Mouse (Mus musculus) intestine, embryonic 14.5 days (tissue): ENCODE data around the gene Mag. TPM values are rescaled to one million over a fixed set of nuclear protein-coding genes. Genes with fewer than 3 reads are reported as not detected.
"Not testable (repeated sequence)": the region's sequence is repeated elsewhere in the genome, so short reads cannot be mapped to it uniquely, and the experiment has no call there.

Source experiments
- ATAC-seq: fragments of 200-750 bp; cut with Nextera tagmentation; replicated peaks from 2 replicates; pipeline ENCODE4 v1.8.0; 2017; ENCODE audit warnings: low read depth, moderate number of reproducible peaks, moderate TSS enrichment, moderate library complexity; ENCODE audit not compliant: low FRiP score, low TSS enrichment
- DNase-seq: peaks from one replicate; pipeline ENCODE4 v3.0.0-alpha.2; 2018; ENCODE audit warnings: low spot score
- H3K27ac ChIP-seq: fragments of 300-500 bp; sonication (generic); 2 replicates; pipeline ENCODE4 v1.5.1; 2014; ENCODE audit warnings: low read depth, mild to moderate bottlenecking, control low read depth
- H3K27me3 ChIP-seq: fragments of 300-500 bp; sonication (generic); replicated peaks from 2 replicates; pipeline ENCODE4 v1.6.1; 2014; ENCODE audit warnings: low read length, control low read depth; ENCODE audit not compliant: control insufficient read depth, insufficient read depth
- H3K36me3 ChIP-seq: fragments of 300-500 bp; sonication (generic); 2 replicates; pipeline ENCODE4 v1.6.1; 2014; ENCODE audit warnings: low read length, control low read depth; ENCODE audit not compliant: control insufficient read depth, insufficient read depth
- H3K4me1 ChIP-seq: fragments of 300-500 bp; sonication (generic); replicated peaks from 2 replicates; pipeline ENCODE4 v1.6.1; 2014; ENCODE audit warnings: low read length, control low read depth, mixed read lengths; ENCODE audit not compliant: control insufficient read depth, insufficient read depth
- H3K4me2 ChIP-seq: fragments of 300-500 bp; sonication (generic); 2 replicates; pipeline ENCODE4 v1.6.1; 2014; ENCODE audit warnings: low read length
- H3K4me3 ChIP-seq: fragments of 300-500 bp; sonication (generic); 2 replicates; pipeline ENCODE4 v1.5.1; 2014; ENCODE audit warnings: low read depth, low read length, control low read depth, mixed read lengths
- H3K9ac ChIP-seq: fragments of 300-500 bp; sonication (generic); 2 replicates; pipeline ENCODE4 v1.6.1; 2014; ENCODE audit warnings: mild to moderate bottlenecking, low read length
- H3K9me3 ChIP-seq: fragments of 300-500 bp; sonication (generic); 2 replicates; pipeline ENCODE4 v1.6.1; 2016; ENCODE audit warnings: low read length, control low read depth; ENCODE audit not compliant: control insufficient read depth
- WGBS: fragments of 180-500 bp; shearing (Covaris S2); extraction: QIAGEN DNeasy Blood & Tissue Kit; methylation state at CpG from one replicate; pipeline ENCODE4 v1.1.7; 2014; 5-methylcytosine and 5-hydroxymethylcytosine counted together
- polyA plus RNA-seq: library from polyadenylated mRNA; unstranded; fragments of >200 nt; fragmentation: Nextera tagmentation; extraction: Ambion mirVana; gene quantifications from 2 replicates; pipeline ENCODE4 v1.2.1, GENCODE M21; 2014

Gene Mag
- polyA plus RNA-seq, 1 experiment from 2014 or later = 0.22 TPM

DNA sequence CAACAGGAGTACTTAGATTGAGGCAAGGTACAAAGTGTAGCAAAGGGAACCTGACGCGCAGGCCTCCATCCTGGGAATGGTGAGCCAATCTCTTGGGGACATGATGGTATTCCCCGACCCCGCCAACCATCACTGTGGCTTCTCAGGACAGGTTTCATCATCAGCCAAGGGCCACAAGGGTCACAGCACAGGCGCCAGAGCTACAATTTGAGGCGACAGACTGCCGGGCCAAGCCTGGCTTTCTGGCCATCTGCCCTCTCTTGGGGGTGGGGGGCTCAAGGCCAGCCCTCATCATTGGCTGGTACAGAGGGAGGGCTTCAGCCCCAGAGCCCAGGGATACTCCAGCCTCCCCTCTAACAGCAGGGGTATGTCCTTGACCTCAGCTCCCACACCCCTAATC is 30.8 kb upstream of the Mag start:
- not testable (repeated sequence) for DNase-seq, ATAC-seq, H3K9me3 ChIP-seq, H3K4me3 ChIP-seq, H3K4me2 ChIP-seq, H3K27ac ChIP-seq, H3K4me1 ChIP-seq, H3K9ac ChIP-seq, H3K27me3 ChIP-seq
- H3K36me3 ChIP-seq = peaks cover 33% of the 10 kb centered on the region
- WGBS = 83% methylated on average over 7 of the region's 7 CpGs

DNA sequence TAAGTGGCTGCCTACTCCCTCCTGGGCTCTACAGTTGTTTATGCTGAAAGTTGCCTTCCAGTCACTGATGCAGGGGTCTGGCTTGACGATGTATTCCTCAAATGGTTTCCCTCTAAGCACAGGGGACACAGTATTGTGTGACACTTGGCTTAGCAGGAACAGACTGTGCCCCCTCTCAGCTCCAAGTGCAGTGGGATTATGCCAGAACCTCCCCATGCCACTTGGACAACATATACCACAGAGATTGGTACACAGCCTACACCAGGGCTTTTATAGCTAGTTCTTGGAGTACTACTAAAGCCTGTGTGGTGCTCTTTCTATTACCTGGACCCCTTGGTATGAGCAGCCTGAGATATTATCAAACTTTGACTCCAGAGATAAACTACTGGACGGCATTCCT is 30.0 kb upstream of the Mag start:
- not testable (repeated sequence) for H3K4me3 ChIP-seq, H3K27me3 ChIP-seq, H3K9ac ChIP-seq, H3K27ac ChIP-seq, H3K4me2 ChIP-seq, H3K9me3 ChIP-seq, DNase-seq, ATAC-seq, H3K4me1 ChIP-seq
- WGBS = 54% methylated on average over 2 of the region's 2 CpGs
- H3K36me3 ChIP-seq = peaks cover 25% of the 10 kb centered on the region

DNA sequence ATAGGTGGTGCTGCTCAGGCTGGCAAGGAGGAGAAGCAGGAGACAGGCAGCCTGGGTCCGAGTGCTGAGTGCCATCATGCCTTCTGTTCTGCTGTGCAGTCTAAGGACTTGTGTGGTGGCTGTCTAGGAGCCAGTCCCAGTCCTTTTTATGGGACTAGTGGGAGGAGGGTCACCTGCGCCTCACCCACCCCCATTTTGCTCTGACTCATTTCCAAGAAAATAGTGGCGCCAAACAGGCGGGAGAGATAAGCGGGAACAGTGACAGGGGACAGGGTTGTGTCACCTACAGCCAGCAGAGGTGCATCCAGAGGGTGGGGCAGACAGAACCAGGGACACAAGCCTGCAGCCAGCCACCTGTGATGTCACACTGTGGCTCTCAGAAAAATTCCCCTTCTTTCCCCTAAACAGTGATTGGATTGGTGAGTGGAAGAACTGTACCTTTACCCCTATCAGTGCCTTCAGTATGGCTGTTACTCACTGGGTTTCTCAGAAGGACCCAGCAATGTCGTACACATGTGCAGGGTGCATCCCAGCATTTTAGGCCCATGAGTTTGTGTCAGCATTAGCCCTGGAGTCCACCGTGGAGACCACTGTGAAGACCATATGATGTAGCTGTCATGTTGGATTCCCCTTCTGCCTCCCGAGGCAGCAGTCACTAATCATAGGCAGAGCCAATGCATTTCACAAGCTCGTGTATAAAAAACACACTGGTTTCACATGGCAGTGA is 29.4 kb upstream of the Mag start, which contains the start of gene Hamp:
Gene Hamp (minus strand): TSS at position 124 of the 727 bp plus-strand sequence.
- Histone ChIP-seq H3K4me2 (no peak within 1 kb of the TSS), H3K27ac (no peak within 1 kb of the TSS), H3K4me3 (no peak within 1 kb of the TSS), H3K4me1 (no peaks in the 10 kb centered on the region), H3K9me3 (no peaks in the 10 kb centered on the region), H3K27me3 (no peaks in the 10 kb centered on the region), H3K36me3 (peaks cover 19% of the 10 kb centered on the region), H3K9ac (no peak within 1 kb of the TSS)
- WGBS = 72% methylated on average over 9 of the region's 9 CpGs
- 0 out of 2 replicates have a peak, but pooled peaks have one; percentile 21 for ATAC-seq
- DNase-seq = no peak

DNA sequence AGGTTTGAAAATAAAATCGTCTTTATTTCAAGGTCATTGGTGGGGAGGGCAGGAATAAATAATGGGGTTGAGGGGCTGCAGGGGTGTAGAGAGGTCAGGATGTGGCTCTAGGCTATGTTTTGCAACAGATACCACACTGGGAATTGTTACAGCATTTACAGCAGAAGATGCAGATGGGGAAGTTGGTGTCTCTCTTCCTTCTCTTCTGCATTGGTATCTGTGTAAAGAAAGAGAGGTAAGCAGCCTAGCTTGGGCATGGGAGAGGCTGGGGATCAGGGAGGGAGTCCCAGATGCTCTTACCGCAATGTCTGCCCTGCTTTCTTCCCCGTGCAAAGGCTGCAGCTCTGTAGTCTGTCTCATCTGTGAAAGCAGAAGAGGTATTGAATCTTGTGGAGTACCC is 27.7 kb upstream of the Mag start:
- peaks cover 12% of the 10 kb centered on the region; the same call in 1 of the 2 replicates for H3K36me3 ChIP-seq
- ATAC-seq, H3K4me1 ChIP-seq, DNase-seq, H3K27ac ChIP-seq, H3K27me3 ChIP-seq, H3K4me3 ChIP-seq, H3K9ac ChIP-seq, H3K9me3 ChIP-seq, H3K4me2 ChIP-seq: not testable (repeated sequence)
- 48% methylated on average over 3 of the region's 3 CpGs for WGBS

DNA sequence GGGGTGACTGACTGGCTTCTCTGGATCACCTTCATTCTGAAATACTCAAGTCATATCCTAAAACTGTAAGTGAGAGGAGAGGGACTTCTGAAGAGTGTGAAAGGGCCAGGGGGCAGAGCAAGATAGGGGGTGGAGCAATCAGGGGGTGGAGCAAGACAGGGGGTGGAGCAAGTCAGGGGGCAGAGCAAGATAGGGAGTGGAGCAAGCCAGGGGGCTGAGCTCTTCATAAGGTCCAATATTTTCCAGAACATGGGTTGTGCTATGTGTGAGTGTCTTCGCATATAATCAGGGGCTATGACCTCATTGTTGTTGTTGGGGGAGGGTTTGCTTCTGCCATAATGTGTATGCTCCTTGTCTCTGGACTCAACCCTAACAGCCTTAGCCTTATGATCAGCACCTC is 25.4 kb upstream of the Mag start:
- H3K9me3 ChIP-seq, ATAC-seq: not testable (repeated sequence)
- 83% methylated on average over 1 of the region's 1 CpGs for WGBS

DNA sequence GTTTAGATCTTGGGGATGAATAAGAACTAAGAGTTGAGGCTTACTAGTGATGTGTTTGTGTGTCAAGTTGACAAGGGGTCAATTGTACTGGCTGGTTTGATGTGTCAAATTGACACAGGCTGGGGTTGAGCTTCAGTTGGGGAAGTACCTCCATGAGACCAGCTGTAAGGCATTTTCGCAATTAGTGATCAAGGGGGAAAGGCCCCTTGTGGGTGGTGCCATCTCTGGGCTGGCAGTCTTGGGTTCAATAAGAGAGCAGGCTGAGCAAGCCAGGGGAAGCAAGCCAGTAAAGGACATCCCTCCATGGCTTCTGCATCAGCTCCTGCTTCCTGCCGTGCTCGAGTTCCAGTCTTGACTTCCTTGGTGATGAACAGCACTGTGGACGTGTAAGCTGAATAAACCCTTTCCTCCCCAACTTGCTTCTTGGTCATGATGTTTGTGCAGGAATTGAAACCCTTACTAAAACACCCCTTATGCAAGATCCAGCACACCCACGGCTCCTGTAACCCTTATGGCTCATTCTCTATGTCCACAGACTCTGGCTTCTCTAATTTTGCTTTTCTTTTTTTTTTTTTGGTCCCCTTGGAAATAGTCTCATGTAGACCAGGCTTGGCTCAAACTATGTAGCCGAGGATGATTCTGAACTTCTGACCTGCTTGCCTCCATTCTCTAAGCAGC is 20.9 kb upstream of the Mag start:
- 67% methylated on average over 6 of the region's 6 CpGs for WGBS
- H3K4me3 ChIP-seq, DNase-seq, H3K4me2 ChIP-seq, ATAC-seq, H3K27ac ChIP-seq, H3K4me1 ChIP-seq, H3K9ac ChIP-seq, H3K36me3 ChIP-seq, H3K27me3 ChIP-seq, H3K9me3 ChIP-seq: not testable (repeated sequence)

More for the DNA sequence above, 25.4 kb upstream of the Mag start:
- not testable (repeated sequence) for H3K4me1 ChIP-seq, H3K27ac ChIP-seq, H3K36me3 ChIP-seq, H3K4me2 ChIP-seq, H3K27me3 ChIP-seq, DNase-seq, H3K4me3 ChIP-seq, H3K9ac ChIP-seq

DNA sequence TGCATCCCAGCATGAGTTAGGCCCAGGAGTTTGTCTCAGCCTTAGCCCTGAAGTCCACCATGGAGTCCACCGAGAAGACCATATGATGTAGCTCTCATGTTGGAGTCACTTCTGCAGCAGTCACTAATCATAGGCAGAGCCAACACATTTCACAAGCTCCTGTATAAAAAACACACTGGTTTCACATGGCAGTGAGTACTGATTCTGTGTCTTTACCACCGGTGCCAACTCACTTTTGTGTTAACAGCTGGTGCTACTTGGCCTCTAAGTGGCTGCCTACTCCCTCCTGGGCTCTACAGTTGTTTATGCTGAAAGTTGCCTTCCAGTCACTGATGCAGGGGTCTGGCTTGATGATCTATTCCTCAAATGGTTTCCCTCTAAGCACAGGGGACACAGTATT is 9.9 kb upstream of the Mag start, which contains the start of gene Hamp2:
Gene Hamp2 (minus strand): TSS at position 101 of the 400 bp plus-strand sequence.
- not testable (repeated sequence) for DNase-seq, H3K4me1 ChIP-seq, H3K4me2 ChIP-seq, H3K9me3 ChIP-seq, H3K36me3 ChIP-seq, H3K27ac ChIP-seq, H3K27me3 ChIP-seq, ATAC-seq, H3K9ac ChIP-seq, H3K4me3 ChIP-seq
- WGBS = 67% methylated on average over 2 of the region's 2 CpGs

DNA sequence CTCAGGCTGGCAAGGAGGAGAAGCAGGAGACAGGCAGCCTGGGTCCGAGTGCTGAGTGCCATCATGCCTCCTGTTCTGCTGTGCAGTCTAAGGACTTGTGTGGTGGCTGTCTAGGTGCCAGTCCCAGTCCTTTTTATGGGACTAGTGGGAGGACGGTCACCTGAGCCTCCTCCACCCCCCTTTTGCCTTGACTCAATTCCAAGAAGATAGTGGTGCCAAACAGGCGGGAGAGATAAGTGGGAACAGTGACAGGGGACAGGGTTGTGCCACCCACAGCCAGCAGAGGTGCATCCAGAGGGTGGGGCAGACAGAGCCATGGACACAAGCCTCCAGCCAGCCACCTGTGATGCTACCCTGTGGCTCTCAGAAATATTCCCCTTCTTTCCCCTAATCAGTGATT is 9.4 kb upstream of the Mag start:
- no peaks in the 10 kb centered on the region for H3K36me3 ChIP-seq
- no peak overlapping the region for H3K4me3 ChIP-seq
- H3K4me2 ChIP-seq = no peak overlapping the region
- DNase-seq (no peak), ATAC-seq (no peak)
- no peaks in the 10 kb centered on the region for H3K27me3 ChIP-seq
- no peaks in the 10 kb centered on the region for H3K9me3 ChIP-seq
- H3K4me1 ChIP-seq = no peaks in the 10 kb centered on the region
- no peak overlapping the region for H3K27ac ChIP-seq
- no peak overlapping the region for H3K9ac ChIP-seq
- WGBS = 63% methylated on average over 3 of the region's 3 CpGs
